Mouse (Mus musculus): Measurements from ENCODE around the gene Ccl3.

DNA sequence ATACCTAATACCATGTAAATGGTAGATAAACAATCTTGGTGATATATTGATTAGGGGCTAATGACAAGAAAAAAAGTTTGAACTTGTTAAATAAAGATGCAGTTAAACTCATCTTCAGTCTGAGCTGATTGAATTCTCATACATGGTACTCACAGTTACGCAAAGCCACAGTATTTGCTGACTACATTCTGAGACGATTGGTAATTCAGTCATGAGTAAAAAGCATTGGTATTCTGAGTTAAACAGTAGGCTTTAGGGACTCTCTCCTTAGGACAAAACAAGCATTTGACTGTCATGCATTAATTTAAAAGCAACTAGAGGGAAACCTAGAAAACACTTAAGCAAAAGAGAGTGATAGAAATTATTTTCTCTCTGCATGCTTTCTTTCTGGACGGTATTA is 25.6 kb downstream of the Ccl3 start:
- TF ChIP-seq EP300 (IDR thresholded peaks at IDR 0.05; ENCODE audit: insufficient read depth, low read depth, low read length) (no peak), CTCF (IDR thresholded peaks at IDR 0.05; ENCODE audit: low read depth, low read length) (no peak)

Measured in ES-Bruce4 (cell line).